Mouse (Mus musculus) liver (tissue): ENCODE measurements around the gene St6galnac5.

Experiments
- DNase-seq: peaks from one replicate; pipeline ENCODE4 v3.0.0-alpha.2; 2020; ENCODE audit warnings: mixed read lengths

The St6galnac5 gene

GRCm38 (mm10) chr3:152950299-152950698 is 31.7 kb downstream of the St6galnac5 start:
- no peak for DNase-seq

- no peak for DNase-seq
Measured at GRCm38 (mm10) chr3:152949233-152949777, 32.7 kb downstream of the St6galnac5 start.

GRCm38 (mm10) chr3:152948556-152948955 is 33.5 kb downstream of the St6galnac5 start:
- peak; percentile 49 for DNase-seq

GRCm38 (mm10) chr3:152947031-152947640 is 34.9 kb downstream of the St6galnac5 start:
- no peak for DNase-seq

- no peak for DNase-seq
Measured at GRCm38 (mm10) chr3:152944766-152945165, 37.3 kb downstream of the St6galnac5 start.

GRCm38 (mm10) chr3:152942985-152943384 is 39.1 kb downstream of the St6galnac5 start:
- DNase-seq: peak; percentile 63

- no peak for DNase-seq
Measured at GRCm38 (mm10) chr3:152941671-152942070, 40.4 kb downstream of the St6galnac5 start.

- DNase-seq: no peak
Measured at GRCm38 (mm10) chr3:152936313-152936712, 45.7 kb downstream of the St6galnac5 start.

DNA sequence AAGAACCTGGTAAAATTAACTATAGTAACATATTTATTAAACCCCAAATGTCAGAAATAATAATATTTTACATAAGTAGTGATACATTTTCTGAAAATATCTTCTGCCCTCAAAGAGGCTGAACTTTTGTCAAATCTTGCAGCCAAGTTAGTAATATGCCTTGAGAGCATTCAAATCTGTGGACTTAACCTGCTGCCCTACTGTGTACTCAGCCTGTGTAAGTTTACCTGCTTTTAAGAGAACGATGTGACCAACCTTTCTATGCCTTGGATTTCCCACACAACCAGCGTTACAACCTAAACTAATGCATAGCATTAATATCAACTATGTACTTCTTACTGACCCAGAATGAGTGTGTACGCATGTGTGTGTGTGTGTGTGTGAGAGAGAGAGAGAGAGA is 48.3 kb downstream of the St6galnac5 start:
- DNase-seq: no peak

DNA sequence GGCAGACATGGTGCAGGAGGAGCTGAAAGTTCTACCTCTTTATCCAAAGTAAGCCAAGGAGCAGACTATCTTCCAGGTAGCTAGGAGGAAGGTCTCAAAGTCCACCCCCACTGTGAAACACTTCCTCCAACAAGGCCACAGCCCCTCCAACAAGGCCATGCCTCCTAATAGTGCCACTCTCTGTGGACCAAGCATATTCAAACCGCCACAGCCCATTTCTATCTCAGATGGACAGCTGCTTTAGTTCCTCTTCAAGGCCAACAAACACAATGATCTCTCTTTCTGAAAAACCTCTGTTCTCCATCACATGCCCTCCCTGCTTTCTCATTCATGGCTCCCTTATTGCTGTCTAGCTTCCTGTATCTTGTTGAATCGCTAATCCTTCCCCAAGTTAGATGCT is 49.5 kb downstream of the St6galnac5 start:
- no peak for DNase-seq

- peak; percentile 30 for DNase-seq
Measured at GRCm38 (mm10) chr3:152932096-152932495, 50.0 kb downstream of the St6galnac5 start.

DNA sequence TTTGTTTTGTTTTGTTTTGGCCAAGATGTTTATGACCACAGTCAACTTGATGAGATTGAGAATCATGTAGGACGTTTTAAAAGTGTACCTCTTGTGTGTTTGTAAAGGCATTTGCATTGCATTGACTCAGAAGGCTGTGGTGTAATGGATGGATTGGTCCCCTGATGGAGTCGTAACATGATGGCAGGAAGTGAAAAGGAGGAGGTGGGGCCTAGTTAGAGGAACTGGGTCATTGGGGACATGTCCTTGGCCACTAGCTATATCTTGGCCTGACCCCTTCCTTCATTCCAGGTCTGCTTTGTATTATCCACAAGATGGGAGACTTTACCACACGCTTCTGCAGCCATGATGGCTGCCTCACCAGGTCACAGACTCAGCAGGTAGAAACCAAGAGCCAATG is 50.7 kb downstream of the St6galnac5 start:
- no peak for DNase-seq

GRCm38 (mm10) chr3:152929788-152930281 is 52.2 kb downstream of the St6galnac5 start:
- DNase-seq: peak; percentile 40

- DNase-seq: no peak
Measured at GRCm38 (mm10) chr3:152929256-152929787, 52.7 kb downstream of the St6galnac5 start.

- peak; percentile 55 for DNase-seq
Measured at GRCm38 (mm10) chr3:152928287-152928975, 53.6 kb downstream of the St6galnac5 start.

- DNase-seq: no peak
Measured at GRCm38 (mm10) chr3:152926166-152926565, 55.9 kb downstream of the St6galnac5 start.

GRCm38 (mm10) chr3:152925364-152925763 is 56.7 kb downstream of the St6galnac5 start:
- DNase-seq: peak; percentile 44

DNA sequence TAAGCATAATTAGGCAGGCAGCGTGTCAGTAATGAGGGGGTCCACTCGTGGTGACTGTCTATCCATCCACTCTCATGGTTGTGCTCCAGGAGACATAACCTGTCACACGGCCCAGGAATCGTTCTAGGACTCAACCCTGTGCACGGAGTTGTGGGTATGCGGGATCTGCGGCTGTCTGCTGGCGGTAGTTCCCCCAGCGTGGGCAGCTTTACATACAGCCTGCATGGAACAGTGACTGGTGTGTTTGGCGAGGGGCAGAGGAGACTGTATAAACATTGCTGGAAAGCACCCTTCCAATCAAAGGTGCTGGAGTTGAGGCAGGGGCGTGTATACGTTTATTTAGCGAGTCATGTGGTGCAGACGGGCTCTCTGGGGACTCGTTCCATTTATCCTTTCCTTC is 58.5 kb downstream of the St6galnac5 start:
- DNase-seq: no peak

DNA sequence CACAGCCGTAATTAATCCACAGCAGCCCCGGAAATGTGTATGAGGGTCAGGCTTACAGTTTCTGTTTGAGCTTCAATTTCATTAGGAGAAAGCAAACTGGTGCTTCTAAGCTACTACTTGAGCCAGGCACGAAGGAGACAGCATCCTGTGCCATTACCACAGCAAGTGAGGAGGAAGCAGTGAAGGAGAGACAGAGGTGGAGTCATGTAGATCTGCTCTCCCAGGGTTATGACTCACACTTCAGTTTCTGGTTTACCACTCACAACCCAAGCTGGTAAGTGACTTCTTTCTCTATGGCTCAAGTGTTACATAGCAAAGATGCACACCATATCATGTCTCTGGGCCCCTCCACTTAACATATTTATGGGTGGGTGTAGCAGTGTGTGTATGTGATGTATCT is 61.7 kb downstream of the St6galnac5 start:
- no peak for DNase-seq

DNA sequence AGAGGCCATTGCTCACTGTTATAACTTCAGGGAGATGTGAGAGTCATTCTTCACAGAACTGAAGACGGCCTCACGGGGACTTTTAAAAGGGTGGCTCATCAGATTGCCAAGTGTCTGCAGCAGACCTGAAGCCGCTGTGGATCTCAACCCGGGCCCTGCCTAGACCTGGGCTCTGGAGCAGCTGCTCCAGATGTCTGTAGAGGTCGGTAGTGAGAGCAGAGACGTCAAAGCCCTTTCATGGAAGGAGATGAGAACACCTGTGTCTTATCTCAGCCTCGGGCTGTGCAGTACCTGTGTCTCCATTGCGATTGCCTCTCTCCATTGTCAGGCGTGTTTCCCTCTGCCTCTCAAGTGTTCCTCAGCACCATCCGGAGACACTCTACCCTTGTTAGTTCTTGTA is 62.9 kb downstream of the St6galnac5 start:
- no peak for DNase-seq

DNA sequence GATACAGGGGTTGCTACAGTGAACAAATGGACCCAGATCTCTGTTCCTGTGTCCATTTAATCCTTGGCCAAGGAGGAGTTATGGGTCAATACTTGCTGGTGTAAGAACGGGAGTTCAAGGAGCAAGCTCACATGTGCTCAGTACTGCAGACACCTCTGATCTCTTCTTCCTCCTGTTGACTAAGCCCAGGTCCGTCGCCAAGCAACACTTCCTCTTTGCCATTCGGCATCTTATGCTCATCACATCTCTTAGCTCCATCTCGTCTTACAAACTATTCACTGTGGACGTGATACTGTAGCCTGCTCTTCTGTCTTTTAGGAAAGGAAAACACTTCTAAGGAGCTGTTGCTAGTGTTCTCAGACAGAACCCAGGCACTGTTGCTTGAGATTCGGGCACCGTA is 64.5 kb downstream of the St6galnac5 start:
- no peak for DNase-seq

DNA sequence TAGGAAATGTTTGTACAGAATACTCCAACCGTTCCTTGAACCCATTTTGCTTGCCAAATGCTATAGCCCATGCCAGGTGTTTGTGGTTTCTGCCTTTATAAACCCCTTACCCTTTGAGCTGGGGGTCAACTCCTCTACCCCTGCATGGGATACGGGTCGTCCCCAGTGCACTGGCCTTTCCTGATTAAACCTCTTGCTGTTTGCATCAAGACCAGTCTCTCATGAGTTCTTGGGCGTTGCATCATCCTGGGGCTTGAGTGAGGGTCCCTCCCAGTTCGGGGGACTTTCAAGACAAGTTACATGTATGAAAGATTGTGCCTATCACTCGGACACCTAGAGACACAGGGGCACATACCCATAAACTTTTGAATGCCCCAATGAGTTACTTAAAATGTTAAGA is 67.7 kb downstream of the St6galnac5 start:
- no peak for DNase-seq

DNA sequence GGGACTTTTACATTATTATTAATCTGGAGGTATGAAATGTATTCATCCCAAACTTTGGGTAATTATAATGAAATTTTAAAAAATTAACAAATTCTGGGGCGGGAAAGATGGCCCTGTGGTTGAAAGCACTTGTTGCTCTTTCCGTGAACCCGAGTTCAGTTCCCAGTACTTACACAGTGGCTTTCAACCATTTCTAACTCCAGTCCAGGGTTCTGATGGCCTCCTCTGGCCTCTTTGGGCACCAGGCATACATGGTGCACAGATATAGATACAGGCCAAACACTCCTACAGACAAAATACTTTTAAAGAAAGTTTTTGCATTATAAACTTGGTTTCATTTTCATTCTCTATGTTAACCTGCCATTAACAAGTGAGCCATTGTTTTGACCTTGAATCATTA is 68.4 kb downstream of the St6galnac5 start:
- no peak for DNase-seq

GRCm38 (mm10) chr3:152913150-152913549 is 68.9 kb downstream of the St6galnac5 start:
- DNase-seq: no peak
